Mouse (Mus musculus): ENCODE measurements around the gene Sec16b. TPM values are rescaled to one million over a fixed set of nuclear protein-coding genes. Genes with fewer than 3 reads are reported as not detected.

Gene Sec16b
- polyA plus RNA-seq (2016; fragmentation: Nextera tagmentation; extraction: Ambion mirVana), result 1.3 and 1.4 TPM in 2 replicates

DNA sequence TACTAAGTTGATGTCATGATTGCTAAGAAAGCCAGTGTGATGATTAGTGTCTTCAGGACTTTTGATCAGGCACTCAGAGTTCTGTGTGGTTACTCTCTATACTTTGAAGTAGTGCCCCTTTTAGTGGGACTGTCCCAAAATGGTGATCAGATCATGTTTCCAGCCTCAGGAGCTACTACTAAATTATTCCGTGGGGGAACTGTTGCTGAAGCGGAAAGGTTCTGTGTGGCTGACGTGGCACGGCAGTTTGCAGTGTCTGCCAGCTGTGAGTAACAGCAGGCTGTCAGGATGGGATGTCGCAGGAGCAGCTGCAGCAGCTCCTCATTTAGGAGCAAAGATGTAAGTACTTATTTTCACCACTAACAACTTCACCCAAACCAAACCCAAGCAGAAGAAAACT is at the start of gene Sec16b:
TSS of gene Sec16b (plus strand) at position 207 of the 400 bp plus-strand sequence.
- H3K4me2 ChIP-seq (replicated peaks), result no peak within 1 kb of the TSS; the same call in 1 of the 2 replicates
- H3K4me1 ChIP-seq, result peaks cover 12% of the 10 kb centered on the region
- H3K9ac ChIP-seq, result no peak within 1 kb of the TSS
- 0 out of 2 replicates have a peak, but pooled peaks cover 4% of the 10 kb centered on the region for H3K27me3 ChIP-seq (replicated peaks)
- ATAC-seq (ENCODE audit: low FRiP score, low read depth), result no peak
- no peak within 1 kb of the TSS for H3K4me3 ChIP-seq
- H3K9me3 ChIP-seq, result no peaks in the 10 kb centered on the region
- no peak within 1 kb of the TSS for H3K27ac ChIP-seq
- H3K36me3 ChIP-seq, result no peaks in the 10 kb centered on the region
- 14% methylated on average over 5 of the region's 5 CpGs for WGBS

DNA sequence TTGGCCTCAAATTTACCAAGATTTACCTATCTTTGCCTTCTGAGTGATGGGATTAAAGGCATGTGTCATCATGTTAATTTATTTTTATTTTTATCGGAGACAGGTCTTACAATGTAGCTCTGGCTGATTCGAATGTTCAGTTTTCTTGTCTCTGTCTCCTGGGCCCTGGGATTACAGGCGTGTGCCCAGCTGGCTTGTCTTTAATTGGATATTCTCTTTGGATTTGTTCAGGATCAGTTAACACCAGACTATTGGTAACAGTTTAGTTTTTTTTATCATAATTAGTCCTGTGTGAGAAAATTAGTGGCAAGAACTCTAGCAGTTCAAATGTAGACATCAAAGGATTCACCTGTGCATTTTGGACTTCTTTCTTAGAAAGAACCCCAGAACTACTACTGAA is 48.7 kb upstream of the Sec16b start:
- Histone ChIP-seq H3K27me3 (replicated peaks) (no peaks in the 10 kb centered on the region), H3K36me3 (no peaks in the 10 kb centered on the region), H3K4me2 (replicated peaks) (no peak overlapping the region), H3K27ac (no peak overlapping the region), H3K9ac (no peak overlapping the region), H3K9me3 (no peaks in the 10 kb centered on the region), H3K4me3 (no peak overlapping the region), H3K4me1 (peaks cover 12% of the 10 kb centered on the region; the same call in 1 of the 2 replicates)
- 66% methylated on average over 3 of the region's 3 CpGs for WGBS
- no peak for ATAC-seq (ENCODE audit: low FRiP score, low read depth)

DNA sequence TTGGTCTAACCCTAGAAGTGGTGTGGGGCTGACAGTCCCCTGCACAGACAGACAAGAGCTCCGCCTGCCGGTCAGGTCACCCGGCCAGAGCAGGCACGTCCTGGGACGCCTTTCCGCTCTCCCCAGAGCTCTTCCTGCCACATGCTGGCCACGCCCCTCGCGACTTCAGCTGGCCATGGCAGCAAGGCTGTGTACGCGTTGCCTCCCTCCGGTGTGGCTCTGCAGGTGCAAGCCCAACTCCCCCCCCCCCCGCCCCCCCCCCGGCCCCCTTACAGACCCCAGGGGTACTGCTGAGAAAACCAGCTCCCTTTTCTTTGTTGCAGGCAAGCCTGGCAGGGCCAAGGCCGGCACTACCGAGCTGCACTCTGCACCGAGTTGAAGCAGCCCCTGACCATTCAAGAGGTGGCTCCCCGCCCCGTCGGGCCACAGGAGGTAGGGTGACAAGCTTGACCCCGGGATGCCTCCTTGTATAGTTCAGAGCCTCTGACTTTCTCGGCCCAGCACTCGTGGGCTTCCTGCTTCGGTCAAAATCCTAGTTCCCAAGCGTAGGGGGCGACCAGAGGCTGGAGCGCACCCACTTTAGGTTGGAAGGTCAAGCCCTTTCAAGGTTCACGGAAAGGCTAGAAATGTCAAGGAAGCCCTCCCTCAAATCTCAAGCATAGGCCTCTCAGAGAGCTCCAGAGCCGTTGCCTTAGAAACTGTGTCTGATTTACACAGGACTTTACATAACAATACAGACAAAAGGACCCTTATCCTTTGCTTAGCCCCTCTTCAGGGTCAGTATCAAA is 47.9 kb upstream of the Sec16b start, which contains the start of gene Cryzl2:
TSS of gene Cryzl2 (plus strand) at position 157 of the 788 bp plus-strand sequence.
- Histone ChIP-seq H3K4me1 (peaks cover 12% of the 10 kb centered on the region; the same call in 1 of the 2 replicates), H3K27ac (no peak within 1 kb of the TSS), H3K9ac (peak within 1 kb of the TSS; percentile 13; the same call in 1 of the 2 replicates), H3K4me3 (peak within 1 kb of the TSS; percentile 29), H3K9me3 (no peaks in the 10 kb centered on the region), H3K27me3 (replicated peaks) (no peaks in the 10 kb centered on the region), H3K36me3 (no peaks in the 10 kb centered on the region), H3K4me2 (replicated peaks) (peak within 1 kb of the TSS; percentile 55)
- WGBS, result 2% methylated on average over 29 of the region's 29 CpGs
- ATAC-seq (ENCODE audit: low FRiP score, low read depth), result peak; percentile 88

DNA sequence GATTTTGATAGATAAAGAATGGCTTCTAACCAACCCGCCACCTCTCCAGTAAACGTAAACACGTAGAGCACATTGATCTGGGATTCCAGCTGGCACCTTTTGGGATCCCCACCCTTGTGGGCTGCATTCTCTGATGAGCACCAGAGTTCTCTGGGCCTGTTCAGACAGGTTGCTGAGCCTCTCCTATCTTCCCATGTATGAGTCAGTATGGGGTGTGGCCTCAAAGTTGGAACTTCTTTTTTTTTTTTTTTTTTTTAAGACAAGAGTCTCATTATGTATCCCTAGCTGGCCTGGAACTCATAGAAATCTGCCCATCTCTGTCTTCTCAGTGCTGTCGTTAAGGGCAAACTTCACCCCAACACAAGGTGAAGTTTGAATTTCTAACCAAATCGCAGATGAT is 46.6 kb upstream of the Sec16b start:
- H3K4me3 ChIP-seq, result no peak overlapping the region
- no peaks in the 10 kb centered on the region for H3K9me3 ChIP-seq
- no peak for ATAC-seq (ENCODE audit: low FRiP score, low read depth)
- no peak overlapping the region for H3K4me2 ChIP-seq (replicated peaks)
- no peaks in the 10 kb centered on the region for H3K36me3 ChIP-seq
- H3K9ac ChIP-seq, result no peak overlapping the region
- no peaks in the 10 kb centered on the region for H3K27me3 ChIP-seq (replicated peaks)
- H3K4me1 ChIP-seq, result peaks cover 12% of the 10 kb centered on the region; the same call in 1 of the 2 replicates
- H3K27ac ChIP-seq, result no peak overlapping the region
- 94% methylated on average over 5 of the region's 5 CpGs for WGBS

DNA sequence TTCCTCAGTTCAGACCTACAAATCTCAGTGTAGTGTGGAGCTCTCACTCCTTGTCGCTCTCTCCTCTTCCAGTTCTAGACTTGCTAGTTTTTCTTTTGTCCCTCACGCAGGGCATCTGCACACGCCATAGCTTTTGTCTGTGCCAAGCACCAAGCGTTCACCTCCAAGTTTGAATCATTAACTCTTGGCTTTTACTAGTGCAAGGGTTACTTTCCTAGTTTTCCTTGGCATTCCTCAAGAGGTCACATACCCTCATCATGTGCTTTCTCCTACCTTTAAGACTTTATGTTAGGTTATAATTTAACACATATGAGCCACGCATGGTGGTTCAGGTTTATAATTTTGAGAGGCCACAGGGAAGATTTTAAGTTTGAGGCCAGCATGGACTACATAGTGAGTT is 45.3 kb upstream of the Sec16b start:
- ATAC-seq (ENCODE audit: low FRiP score, low read depth), result no peak
- WGBS, result 95% methylated on average over 5 of the region's 5 CpGs
- Histone ChIP-seq H3K9ac (no peak overlapping the region), H3K36me3 (no peaks in the 10 kb centered on the region), H3K9me3 (no peaks in the 10 kb centered on the region), H3K4me2 (replicated peaks) (no peak overlapping the region), H3K4me1 (peaks cover 12% of the 10 kb centered on the region; the same call in 1 of the 2 replicates), H3K4me3 (no peak overlapping the region), H3K27ac (no peak overlapping the region), H3K27me3 (replicated peaks) (no peaks in the 10 kb centered on the region)

DNA sequence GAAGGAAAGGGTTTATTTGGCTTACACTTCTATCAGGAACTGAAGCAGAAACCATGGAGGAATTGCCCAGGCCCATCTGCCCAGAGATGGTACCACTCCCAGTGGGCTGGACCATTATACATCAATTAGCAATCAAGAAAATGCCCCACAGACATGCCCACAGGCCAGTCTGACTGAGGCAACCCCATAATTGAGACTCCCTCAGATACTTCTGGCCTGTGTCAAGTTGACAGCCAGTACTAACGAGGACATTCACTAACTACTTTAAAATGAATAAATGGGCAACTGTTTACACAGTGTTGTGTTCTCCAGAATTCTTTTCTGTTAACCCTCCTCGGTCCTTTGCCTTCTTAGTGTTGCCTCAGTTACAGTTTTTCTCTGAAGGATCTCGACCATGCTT is 44.2 kb upstream of the Sec16b start:
- no peak for ATAC-seq (ENCODE audit: low FRiP score, low read depth)
- WGBS, result 78% methylated on average over 3 of the region's 3 CpGs
- H3K27ac ChIP-seq, result no peak overlapping the region
- H3K4me2 ChIP-seq (replicated peaks), result no peak overlapping the region
- no peaks in the 10 kb centered on the region for H3K36me3 ChIP-seq
- H3K9ac ChIP-seq, result no peak overlapping the region
- H3K9me3 ChIP-seq, result no peaks in the 10 kb centered on the region
- H3K4me3 ChIP-seq, result no peak overlapping the region
- peaks cover 12% of the 10 kb centered on the region; the same call in 1 of the 2 replicates for H3K4me1 ChIP-seq
- no peaks in the 10 kb centered on the region for H3K27me3 ChIP-seq (replicated peaks)

DNA sequence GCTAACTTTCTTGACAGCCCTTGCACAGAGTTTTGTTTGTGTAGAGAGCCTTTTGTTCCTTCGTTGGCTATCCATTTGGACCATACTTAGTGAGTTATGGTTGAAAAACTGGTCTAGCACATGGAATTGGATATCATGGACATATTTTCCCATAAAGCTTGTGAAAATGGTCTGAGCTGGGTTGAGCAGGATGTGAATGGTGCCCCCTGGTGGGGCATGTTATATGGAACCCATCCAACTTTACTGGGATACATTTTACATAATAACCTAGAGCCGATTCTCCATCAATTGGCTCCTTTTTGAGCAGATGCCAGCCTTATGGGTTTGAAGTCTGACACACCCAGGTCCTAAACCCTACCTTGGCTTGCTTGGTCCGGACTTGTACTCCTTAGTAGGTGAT is 41.3 kb upstream of the Sec16b start:
- Histone ChIP-seq H3K36me3 (no peaks in the 10 kb centered on the region), H3K9me3 (no peaks in the 10 kb centered on the region), H3K27me3 (replicated peaks) (no peaks in the 10 kb centered on the region), H3K27ac (no peak overlapping the region), H3K4me3 (no peak overlapping the region), H3K4me1 (no peaks in the 10 kb centered on the region), H3K9ac (no peak overlapping the region), H3K4me2 (replicated peaks) (no peak overlapping the region)
- WGBS, result 87% methylated on average over 3 of the region's 3 CpGs
- no peak for ATAC-seq (ENCODE audit: low FRiP score, low read depth)

DNA sequence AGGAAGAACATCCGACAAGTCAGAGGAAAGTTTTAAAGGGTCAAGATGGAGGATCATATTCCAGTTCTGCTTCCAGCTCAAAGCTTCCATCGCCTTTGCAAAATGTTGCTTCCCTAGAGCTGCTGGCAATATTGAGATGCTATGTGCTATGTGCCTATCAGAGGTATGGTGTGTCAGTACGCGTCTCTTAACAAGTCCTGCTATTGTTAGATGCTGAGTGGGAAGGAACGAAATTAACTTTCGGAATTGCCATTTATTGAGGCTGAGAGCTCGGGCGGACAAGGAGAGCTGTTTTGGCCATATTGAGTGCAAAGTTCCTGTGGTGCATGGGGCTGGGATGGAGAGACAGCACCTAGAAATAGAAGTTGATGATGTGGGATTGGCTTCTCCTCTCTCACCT is 38.7 kb upstream of the Sec16b start:
- WGBS, result 91% methylated on average over 8 of the region's 8 CpGs
- no peak overlapping the region for H3K9ac ChIP-seq
- no peaks in the 10 kb centered on the region for H3K27me3 ChIP-seq (replicated peaks)
- H3K4me3 ChIP-seq, result no peak overlapping the region
- H3K27ac ChIP-seq, result no peak overlapping the region
- H3K9me3 ChIP-seq, result no peaks in the 10 kb centered on the region
- no peak overlapping the region for H3K4me2 ChIP-seq (replicated peaks)
- H3K4me1 ChIP-seq, result no peaks in the 10 kb centered on the region
- H3K36me3 ChIP-seq, result no peaks in the 10 kb centered on the region
- ATAC-seq (ENCODE audit: low FRiP score, low read depth), result no peak

DNA sequence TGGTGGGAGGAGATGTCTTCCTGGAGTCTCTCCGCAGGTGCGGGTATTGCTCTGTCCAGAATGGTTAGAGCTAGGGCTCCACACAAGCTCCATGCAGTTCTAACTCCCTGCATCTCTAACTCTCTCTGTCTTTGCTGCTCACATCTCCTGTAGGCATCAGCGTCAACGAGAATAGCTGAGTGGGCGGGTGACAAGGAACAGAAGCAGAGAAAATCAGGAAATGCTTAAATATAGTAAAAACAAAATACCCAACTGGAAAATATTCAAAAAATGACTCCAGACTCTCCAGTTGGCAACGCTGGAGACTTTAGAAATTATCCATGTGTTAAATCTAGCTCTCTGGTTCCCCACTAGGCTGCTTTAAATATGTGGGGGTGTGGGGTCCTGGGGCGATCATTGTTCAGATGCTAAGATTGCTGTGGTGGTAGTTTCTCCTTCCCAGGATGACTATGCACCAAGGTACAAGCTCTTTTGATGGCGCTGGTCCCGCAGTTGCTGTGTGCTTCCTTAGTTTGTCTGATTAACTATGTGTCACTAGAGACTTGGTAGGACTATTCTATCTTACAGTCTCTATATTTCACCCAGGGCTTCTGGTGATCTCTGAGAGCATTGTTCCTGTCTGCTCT is 35.7 kb upstream of the Sec16b start:
- H3K27me3 ChIP-seq (replicated peaks), result no peaks in the 10 kb centered on the region
- H3K4me2 ChIP-seq (replicated peaks), result no peak overlapping the region
- H3K27ac ChIP-seq, result no peak overlapping the region
- no peaks in the 10 kb centered on the region for H3K36me3 ChIP-seq
- ATAC-seq (ENCODE audit: low FRiP score, low read depth), result no peak
- WGBS, result 92% methylated on average over 9 of the region's 9 CpGs
- H3K9me3 ChIP-seq, result no peaks in the 10 kb centered on the region
- H3K4me1 ChIP-seq, result no peaks in the 10 kb centered on the region
- no peak overlapping the region for H3K4me3 ChIP-seq
- H3K9ac ChIP-seq, result no peak overlapping the region

DNA sequence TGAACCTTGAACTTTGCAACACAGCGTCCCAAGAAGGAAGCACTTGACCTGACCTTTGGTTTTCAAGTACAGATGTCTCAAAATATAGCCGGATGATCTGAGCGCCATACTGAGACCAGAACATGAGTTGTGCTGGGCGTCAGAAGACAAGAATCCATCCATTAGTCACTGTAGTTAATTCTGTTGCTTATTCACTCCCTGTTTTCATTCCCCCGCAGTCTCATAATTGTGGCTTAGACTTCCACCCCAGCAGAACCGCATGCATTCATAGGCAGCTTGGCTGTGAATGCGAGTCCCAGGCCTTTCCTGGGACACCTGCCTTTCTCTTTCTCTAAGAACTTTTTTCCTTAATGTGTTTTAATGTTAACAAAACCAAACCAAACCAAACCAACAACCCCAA is 33.8 kb upstream of the Sec16b start:
- no peak overlapping the region for H3K9ac ChIP-seq
- 91% methylated on average over 7 of the region's 7 CpGs for WGBS
- no peak overlapping the region for H3K4me2 ChIP-seq (replicated peaks)
- no peaks in the 10 kb centered on the region for H3K36me3 ChIP-seq
- no peaks in the 10 kb centered on the region for H3K27me3 ChIP-seq (replicated peaks)
- no peak overlapping the region for H3K27ac ChIP-seq
- no peak overlapping the region for H3K4me3 ChIP-seq
- H3K4me1 ChIP-seq, result no peaks in the 10 kb centered on the region
- no peaks in the 10 kb centered on the region for H3K9me3 ChIP-seq
- no peak for ATAC-seq (ENCODE audit: low FRiP score, low read depth)

DNA sequence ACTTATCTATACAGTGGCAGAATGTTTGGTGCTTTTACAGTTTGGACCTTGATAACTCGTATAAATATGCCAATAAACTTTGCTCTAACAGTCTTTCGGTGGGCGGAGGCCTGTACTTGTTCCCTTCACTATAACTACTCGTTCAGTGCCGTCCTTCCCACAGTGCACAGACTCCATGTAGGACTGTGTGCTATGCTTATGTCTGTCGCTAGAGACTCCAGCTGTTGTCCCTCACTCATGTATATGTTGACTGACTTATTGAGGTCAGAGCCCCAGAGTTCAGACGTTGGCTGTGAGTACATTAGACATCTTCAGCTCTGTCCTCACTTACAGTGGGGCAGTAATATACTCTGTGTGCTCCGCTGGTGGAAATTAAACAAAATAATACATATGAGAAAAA is 31.7 kb upstream of the Sec16b start:
- Histone ChIP-seq H3K27ac (no peak overlapping the region), H3K36me3 (no peaks in the 10 kb centered on the region), H3K9ac (no peak overlapping the region), H3K27me3 (replicated peaks) (no peaks in the 10 kb centered on the region), H3K9me3 (no peaks in the 10 kb centered on the region), H3K4me3 (no peak overlapping the region), H3K4me2 (replicated peaks) (no peak overlapping the region), H3K4me1 (no peaks in the 10 kb centered on the region)
- ATAC-seq (ENCODE audit: low FRiP score, low read depth), result no peak
- 86% methylated on average over 8 of the region's 8 CpGs for WGBS

DNA sequence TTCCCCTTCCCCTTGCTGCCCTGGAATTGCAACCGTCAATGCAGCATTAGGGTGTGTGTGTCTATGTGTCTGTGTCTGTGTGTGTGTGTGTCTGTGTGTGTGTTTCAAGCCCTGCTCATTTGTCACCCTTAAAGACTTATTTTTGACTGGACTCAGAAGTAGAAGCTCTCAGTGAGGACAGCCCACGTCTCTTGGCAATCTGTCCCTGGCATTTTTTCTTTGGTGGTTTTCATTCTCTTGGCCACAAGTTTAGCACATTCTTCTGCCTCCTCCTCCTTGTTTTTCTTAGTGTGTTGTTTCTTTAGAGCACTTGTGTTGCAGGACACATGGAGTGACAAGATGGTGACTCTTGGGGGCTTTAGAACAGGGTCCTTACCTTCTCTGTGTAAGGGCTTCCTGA is 30.3 kb upstream of the Sec16b start:
- Histone ChIP-seq H3K9me3 (no peaks in the 10 kb centered on the region), H3K4me1 (no peaks in the 10 kb centered on the region), H3K36me3 (no peaks in the 10 kb centered on the region), H3K4me3 (no peak overlapping the region), H3K4me2 (replicated peaks) (no peak overlapping the region), H3K27me3 (replicated peaks) (no peaks in the 10 kb centered on the region), H3K9ac (no peak overlapping the region), H3K27ac (no peak overlapping the region)
- WGBS, result 79% methylated on average over 2 of the region's 2 CpGs
- ATAC-seq (ENCODE audit: low FRiP score, low read depth), result no peak
